Mouse (Mus musculus) ES-CJ7 (cell line): ENCODE data around the gene Synj1.

Experiments
- DNase-seq: peaks from one replicate; pipeline ENCODE4 v3.0.0; 2011; ENCODE audit warnings: low read depth, low spot score

The Synj1 gene

DNA sequence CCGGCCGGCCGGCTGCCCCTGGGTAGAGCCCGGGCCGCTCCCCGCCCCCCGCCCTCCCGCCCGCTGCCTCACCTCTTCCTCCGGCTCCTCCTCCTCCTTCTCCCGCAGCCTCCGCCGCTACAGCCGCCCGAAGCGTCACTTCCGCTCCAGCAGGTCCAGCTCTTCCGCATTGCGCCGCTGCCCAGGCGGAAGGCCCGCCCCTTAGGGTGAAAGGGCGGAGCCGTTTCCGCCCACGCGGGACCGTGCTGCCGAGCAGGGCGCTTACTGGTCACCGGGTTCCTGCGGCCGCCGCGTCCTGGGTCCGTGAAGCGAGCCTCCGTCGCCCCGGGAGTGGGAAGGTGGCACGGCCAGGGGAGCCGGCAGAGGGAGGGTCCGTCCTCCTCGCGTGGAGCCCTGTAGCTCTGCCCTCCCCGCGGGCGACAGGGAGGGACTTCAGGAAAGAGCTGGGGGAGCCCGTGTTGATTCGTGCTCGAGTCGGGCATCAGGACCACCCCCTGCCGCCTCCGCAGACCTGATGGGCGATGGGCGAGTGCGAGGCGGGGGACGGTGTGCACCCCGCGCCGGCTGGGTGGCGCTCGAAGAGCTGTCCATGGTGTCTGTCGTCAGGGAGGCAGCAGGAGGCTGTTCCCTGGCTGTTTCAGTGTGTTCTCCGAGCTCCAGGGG lies at the start of gene Synj1:
Gene Synj1, minus strand, starts transcription at position 288 of the 663 bp plus-strand sequence.
- peak; percentile 89 for DNase-seq

DNA sequence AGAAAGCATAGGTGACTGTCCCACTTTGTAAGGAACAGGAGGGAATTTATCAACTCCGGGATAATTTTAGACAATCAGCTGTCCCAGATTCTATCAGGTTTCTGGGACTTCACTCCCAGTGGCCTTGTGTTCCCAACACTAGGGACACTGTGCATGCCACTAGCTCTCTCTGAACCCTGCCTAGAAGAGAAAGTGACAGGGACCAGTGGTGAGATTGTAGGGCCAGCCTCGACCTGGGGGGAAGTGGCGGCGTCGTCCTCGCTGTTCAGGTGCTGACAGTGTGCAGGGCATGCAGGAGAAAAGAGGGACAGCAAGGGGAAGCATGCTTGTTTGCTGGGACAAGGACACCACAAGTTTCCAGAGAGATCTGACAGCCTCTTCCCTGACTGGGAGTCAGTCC lies 46.6 kb upstream of the Synj1 start:
- DNase-seq, result no peak

DNA sequence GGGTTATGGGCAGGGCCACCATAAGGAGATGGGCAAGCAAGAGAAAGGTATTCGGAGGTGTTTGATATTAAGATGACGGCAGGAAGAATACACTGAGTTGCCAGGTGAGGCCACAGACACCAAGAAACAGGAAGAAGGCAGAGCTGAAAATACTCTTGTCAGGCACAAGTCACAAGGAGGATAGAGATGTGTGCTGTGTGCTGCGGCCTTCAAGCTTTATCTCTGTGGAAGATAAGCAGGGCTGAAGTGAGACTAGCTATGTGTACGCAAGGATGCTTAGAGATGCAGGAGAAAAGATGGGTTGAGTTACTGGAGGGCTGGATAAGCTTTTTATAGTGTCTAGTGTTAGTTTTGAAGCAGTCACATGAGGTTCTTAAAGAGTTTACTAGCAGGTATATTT lies 46.2 kb upstream of the Synj1 start:
- DNase-seq, result no peak

DNA sequence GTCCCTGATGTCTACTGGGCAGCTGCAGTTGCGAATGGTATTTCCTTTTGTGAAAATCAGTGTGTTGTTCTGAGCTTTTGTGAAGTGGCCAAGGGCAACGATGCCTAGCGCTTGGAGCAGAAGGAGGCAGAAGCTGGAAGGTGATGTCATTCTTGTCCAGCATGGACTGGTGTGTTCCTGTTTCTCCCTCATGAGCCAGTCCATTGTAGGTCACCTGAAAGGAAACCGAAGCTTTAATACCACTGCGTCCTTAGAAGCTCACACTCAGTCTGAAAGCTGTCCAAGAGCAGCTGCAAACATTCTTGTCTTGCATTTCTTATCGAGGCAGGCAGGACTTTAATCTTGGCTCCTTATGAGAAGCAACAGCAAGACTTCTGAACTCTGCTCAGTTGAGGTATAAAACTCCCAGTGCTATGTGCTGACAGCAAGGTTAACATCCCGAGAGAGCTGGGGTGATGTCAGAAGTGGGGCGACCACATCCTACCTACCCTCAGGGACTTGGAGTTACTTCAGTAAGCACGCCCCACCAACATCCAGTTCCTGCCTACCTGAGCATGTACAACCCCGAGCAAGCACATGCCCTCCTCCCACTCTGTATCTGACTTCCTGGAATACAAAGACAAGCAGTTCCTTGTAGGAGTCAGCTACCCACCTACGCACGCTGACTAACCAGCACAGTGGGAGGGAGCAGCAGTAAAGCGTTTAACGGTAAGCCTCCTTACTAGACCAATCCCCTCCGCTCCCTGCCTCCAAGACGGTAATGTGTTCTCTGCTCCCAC lies 45.1 kb upstream of the Synj1 start:
- DNase-seq, result peak; percentile 12

DNA sequence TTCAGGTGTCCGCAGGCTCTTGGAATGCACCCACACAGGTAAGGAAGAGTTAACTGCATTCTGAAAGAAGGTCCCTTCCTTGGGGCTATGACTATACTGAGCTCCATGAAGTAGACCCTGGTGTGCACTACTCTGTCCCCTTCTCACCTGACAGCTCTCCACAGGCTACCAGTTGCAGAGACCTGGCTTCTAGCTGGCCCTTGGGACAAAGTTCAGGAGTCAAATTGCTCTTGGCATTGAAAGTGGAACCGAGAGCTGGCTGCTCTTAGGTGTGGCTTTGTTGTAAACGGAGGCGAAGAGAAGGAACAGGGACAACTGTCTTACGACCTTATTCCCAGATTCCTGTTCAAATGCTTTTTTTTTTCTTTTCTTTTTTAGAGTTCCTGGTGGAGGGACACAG lies 44.0 kb upstream of the Synj1 start:
- no peak for DNase-seq

DNA sequence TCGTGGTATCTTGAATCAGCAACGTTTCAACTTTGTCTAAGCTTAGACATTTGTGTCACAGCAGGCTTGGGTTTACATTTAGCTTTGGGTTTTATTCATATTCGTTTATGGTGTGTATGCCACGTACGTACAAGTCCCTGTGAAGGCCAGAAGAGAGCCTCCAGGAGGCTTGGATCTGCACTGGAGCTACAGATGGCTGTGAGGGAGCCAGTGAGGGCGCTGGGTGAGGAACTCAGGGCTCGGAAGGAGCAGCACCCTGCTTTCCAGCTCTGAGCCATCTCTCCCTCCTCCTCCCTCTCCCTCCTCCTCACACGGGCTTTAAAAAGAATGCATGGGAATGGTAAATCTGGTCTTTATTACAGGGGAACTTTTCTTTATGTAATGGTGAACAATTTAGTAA lies 42.5 kb upstream of the Synj1 start:
- no peak for DNase-seq

DNA sequence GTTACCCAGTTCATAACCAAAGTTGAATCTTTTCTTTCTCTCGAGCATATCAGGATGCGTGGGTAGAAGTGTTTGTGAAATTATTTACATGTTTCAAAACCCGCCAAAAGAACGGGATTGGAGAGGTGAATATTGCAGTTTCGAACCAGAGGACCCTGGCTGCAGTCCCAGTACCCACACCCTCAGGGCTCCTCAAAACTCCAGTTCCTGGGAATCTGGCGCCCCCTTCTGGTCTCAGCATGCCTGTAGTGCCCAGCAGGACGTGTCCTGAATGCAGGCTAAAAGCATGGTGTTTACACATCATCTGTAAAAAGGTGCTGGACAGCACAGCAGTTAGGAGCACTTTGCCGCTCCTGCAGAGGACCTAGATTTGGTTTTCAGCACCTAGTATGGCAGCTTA lies 34.4 kb upstream of the Synj1 start:
- DNase-seq, result peak; percentile 88

DNA sequence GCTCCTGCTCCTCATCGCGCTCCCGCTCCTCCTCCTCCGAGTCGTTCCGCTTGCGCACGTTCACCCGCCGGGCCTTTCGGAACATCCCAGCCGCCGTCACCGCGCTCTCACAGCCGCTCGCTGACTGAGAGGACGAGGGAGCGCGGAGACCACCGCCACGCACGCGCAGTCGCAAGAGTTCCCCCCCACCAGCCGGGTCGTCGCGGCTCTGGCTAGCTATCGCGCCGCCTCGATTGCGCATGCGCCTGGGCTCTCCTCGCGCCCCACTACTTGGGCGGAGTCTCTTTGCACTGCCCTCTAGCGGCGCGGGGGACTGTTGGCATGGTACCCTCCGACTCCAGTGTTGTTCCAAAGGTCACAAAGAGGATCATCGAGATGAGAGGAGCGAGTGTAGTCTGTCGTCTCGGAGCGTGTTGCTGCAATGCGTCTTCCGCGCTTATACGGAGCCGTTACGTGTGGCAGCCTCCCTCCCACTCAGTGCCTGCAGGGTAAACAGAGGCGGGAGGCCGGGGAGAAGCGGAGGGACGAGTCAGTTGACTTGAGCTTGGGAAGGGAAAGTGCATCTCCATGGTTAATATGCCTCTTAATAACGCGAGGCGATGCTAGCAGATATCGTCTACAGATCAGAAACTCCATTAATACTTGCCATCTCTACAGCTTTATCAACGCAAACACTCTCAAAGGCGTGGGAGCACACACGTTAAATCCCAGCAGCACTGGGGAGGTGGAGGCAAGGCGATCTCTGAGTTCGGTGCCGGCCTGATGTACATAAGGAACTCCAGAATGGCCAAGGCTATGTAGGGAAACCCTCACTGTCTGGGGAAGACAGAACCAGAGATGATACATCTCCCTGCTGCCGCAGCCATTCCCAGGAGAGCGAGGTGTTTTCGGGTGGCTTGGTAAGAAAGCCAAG lies 33.4 kb upstream of the Synj1 start, which contains the start of gene Paxbp1:
Gene Paxbp1, minus strand, starts transcription at position 274 of the 913 bp plus-strand sequence.
- DNase-seq, result peak; percentile 99

DNA sequence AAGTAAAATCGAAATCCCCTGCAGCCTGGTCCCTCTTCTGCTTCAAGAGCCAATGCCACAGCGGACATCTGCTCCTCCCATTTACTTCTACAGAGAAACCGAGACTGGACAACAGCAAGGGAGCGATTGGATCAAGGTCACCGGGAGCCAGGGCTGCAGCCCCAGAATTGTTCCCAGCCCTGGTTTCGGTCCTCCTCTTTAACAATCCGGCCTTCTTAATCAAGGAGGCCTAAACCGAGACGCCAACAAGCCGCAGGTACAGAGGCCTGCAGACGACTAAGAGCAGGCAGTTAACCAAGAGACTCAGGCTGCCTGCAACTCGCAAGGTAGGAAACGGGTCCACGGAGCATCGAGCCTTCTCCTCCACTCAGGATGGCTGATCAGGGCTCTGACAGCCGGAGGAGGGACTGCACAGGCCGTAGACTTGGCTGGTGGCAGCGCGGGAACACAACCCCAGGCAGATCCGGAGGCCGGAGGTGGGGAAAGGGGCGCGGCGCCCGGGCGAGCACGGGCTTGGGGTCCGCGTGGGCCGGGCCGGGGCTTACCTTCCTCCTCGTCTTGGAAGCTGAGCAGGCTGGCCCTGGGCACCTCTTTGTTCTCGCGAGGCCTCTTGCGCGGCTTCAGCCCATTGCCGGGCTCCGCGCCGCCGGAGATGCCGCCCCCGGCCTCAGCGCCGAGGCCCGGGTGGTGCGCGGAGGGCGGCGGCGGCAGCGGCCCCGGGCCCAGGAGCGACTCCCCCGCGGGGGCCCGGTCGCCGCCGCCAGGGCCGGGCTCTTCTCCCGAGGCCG lies 32.5 kb upstream of the Synj1 start:
- DNase-seq, result peak; percentile 61

DNA sequence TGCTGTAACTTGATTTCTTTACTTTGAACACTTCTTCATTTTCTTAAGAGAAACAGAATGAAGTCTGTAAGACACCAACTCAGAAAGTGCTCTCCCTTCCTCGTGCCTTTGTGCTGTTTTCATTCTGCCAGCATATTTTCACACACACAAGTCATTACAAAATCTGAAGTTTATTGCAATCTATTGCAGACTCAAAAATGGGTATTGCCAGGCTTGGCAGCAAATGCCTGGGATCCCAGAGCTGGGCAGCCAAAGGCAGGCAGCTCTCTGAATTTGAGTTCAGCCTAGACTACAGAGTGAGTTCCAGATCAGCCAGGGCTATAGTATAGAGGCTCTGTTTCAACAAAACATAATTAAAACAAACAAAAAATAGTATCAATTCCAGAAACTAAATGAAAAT lies 31.5 kb upstream of the Synj1 start:
- no peak for DNase-seq

DNA sequence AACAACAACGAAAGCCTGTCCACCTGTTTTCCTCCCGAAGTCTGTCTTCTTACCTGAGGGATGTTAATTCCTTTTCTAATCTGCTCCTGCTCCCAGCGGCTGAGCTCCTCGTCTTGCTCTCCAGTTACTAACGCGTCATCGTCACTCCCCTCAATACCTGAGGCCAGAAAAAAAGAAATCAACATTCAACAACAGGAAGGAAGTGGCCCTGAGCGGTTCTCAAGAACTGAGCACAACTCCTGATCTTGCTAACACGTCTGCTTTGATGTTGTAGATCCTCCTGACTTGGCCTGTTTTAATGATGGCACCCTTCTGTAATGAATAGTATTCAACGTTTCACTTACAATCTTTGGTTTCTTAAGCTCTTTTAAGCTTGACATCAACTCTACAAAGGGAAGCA lies 24.8 kb upstream of the Synj1 start:
- no peak for DNase-seq

DNA sequence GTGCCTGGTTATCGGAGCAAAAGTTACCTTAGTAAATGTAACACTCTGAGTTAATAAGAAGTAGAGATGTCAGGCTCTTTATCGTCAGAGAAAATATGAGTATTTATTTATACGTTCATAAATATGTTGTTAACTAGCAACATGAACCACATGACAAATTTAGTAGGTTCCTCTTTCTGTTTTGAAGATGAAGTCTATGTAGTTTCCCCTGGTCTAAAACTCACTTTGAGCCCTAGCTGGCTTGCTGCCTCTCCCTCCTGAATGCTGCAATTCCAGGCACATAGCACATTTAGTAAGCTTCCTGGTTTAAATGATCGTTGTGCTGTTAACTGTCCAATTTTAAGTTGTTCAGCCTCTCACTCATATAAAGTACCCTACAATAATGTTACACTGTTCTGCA lies 19.6 kb upstream of the Synj1 start:
- no peak for DNase-seq

DNA sequence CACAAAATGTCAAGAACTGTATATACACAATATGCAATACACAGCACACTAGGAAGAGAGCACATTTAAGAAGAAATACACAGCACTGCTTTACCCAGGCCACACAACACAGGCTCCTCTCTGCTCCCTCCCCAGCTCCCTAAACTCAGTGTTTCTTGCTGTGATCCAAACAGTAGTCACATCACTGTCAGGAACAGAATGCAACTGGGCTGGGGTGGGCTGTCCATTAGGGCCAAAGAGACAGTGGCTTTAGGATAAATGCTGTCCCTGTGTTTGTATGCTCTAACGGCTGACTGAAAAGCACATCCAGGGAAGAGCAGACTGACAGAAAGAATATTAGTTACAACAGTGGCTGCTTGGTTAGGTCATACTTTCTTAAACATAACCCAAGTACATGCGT lies 18.8 kb upstream of the Synj1 start:
- DNase-seq, result peak; percentile 21

DNA sequence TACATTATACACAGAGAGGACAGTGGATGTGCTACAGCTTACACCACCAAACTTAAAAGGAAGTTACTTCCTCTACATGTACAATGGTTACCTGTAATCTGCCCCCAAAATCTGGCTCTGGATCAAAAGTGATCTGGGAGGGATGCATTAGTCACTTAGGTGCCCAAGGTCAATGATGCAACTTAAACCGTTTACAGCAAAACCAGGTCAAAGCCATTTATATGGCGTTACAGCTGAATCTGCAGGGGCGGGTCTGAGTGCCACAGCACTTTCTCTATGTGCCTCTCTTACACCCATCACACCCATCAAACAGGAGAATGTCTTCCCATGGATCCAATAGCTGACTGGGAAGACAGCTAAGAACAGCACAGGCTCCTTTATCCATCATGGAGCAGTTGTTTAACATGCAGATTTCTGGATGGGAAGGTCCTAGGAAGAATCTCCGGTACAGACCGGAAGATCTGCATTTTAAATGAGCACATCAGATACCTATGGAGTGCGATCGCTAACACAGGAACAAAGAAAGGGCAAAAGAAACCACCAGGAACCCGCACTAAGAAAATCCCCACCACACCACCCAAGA lies 18.1 kb upstream of the Synj1 start:
- DNase-seq, result peak; percentile 86

DNA sequence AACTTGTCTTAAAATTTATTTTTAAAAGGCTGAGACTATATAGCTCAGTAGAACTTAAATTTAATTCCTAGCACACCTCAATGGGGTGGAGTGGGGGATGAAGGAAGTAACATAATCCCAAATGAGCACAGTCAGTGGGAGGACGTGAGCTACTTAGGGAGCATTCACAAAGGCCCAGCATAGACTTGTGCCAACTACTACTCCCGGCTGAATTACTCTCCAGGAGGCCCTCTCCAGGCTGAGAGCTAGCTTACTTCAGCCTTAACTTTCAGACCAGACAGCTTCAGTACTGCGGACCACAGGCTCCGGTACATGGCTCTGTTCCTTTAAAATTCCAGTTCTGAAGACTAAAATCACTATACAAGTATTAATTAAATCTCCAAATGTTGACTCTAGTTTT lies 15.2 kb upstream of the Synj1 start:
- DNase-seq, result no peak

DNA sequence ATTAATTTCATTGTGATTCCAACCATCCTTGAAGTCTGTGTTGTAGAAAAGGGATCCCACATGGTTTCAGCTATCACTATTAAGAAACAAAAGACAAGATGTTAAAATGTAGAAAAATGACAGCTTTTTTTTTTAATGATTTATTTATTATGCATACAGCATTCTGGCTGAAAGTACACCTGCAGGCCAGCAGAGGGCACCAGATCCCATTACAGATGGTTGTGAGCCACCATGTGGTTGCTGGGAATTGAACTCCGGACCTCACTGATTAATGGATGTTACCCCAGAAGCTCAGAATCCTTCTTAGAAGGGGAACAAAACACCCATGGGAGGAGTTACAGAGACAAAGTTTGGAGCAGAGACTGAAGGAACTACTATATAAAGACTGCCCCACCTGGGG lies 12.3 kb upstream of the Synj1 start:
- DNase-seq, result peak; percentile 56

DNA sequence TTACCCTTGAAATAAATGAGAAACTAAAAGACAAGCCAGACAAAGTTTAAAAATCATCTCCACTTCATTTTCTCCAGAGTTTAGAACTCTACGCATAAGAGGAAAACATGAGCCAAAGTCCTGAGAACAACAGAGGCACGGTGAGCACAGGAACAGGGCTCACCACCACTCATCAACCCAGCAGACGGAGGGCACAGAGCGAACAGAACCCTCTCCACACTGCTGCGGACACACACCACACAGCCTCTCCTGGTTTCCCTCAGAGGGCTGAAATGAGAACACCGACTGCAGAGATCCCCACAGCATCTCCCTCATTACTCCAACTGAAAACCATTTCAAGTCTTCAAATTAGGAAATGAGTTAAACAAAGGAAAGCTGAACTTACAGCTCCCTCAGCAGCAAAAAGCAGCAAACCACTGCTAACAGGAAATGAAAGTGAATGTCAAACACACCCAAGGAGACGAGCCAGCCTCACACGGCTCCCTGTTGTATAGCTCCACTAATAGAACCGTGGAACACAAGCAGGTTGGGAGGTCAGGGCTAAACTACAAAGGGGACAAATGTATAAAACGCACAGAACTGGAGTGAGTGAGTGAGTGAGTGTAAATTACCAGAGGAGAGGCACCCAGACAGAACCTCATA lies 9.9 kb upstream of the Synj1 start:
- no peak for DNase-seq

DNA sequence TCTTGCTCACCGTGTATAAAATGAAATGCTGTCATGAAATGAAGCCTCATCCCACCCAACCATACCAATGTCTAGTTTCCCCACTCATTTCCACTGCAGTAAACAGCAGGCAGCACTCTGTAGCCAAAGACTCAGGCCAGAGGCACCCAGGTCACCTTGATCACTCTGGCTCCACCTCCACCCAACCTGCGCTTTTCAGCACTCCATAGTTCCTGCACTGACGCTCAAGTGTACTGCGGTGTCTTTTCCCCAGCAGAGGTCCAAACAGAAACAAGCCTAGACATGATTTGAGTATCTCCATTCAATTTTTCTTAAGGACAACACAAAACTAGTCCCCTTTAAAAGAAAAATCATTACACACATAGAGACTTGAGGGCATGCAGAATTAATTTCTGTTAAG lies 8.4 kb upstream of the Synj1 start:
- peak; percentile 47 for DNase-seq

DNA sequence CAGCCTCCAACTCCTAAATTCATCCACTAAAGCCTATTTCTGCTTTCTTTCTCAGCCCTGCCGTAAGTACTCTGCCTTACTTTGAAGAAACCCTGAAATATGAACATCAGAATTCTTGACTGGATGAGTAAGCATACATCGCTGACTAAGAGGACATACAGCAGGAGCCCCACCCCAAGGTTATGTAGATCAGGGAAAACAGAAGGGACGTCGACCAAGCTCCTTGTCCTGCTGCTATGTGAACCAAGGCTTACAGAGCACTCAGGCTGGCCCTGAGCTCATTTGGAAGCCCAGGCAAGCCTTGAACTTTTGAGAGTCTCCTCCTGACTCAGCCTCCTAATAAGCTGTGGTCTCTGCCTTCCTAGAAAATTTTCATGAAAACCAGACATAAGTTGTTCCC lies 4.7 kb upstream of the Synj1 start:
- no peak for DNase-seq

DNA sequence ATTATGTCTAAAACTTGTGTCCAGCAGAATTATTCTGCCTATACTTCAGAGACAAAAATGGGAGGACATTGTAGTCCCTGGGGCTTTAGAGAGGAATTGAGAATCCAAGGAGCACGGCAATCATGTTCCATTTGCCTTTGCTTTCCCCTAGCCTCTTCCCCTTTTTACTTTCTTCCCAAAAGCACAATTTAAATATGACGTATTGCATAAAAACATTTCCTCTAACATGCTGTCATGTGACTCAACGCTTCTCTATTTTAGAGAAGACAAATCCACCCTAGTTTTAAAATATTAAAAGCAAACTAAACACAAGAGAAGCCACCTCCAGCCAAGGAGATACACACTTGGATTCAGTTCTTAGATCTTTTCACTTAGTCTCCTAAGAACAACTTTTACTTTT lies 739 bp upstream of the Synj1 start:
- DNase-seq, result no peak

DNA sequence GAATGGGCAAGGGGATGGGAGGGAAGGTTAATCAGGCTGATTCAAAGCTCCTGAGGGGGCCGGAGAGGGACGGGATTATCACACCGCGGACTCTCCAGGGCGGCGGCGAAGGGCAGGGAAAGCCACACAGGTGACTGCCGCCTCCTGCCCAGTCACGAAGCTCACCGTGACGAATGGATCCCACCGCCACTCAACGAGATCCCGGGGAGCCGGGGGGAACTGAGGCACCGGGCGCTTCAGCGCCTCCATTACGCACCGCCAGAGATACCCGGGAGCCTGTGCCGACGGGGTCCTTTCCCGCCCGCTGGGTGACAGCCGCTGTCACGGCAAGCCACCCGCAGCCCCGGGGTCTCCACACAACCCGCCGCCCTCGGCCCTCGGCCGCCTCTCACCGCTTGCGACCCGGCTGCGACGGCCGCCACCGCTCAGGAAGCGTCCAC lies 507 bp downstream of the Synj1 start:
- DNase-seq, result no peak
